Mouse (Mus musculus) spleen, postnatal 10 days (tissue): ENCODE data around the gene Enpp6.

ENCODE experiments used
- DNase-seq, 2 experiments: peaks; one replicate each; pipeline ENCODE4 v3.0.0; 2021 to 2022; ENCODE audit warnings: low spot score in 2 of 2

Enpp6 gene

DNA sequence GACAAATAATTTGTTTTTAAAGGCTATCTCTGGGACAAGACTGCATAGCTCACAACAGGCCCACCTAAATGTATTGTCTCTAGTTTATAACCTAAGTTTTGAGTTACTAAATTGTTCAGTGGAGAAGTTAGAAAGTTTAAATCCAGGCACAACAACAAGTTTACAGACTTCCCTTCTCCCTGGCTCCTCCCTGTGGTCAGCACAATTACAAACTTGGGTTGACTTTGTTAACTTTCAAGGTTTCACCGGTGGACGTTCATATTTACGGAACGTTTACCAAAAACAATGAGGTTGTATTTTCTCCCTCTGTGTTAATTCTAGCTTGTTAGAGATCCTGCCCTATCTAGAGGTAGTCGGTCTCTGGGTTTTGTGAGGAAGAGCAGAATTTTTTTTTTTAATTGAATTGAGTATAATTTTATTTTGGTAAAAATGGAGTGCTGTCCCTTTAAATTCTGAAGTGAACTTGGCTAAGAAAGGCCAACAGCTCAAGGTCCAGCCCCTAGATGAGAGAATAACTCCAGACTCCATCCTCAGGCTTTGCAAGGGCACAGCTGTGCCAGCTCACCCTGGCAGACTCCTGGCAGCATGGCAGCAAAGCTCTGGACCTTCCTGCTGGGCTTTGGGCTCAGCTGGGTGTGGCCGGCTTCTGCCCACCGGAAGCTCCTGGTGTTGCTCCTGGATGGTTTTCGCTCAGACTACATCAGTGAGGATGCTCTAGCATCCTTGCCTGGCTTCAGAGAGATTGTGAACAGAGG is at the start of gene Enpp6:
TSS of gene Enpp6 (plus strand) at position 502 of the 755 bp plus-strand sequence.
- no peak for DNase-seq

DNA sequence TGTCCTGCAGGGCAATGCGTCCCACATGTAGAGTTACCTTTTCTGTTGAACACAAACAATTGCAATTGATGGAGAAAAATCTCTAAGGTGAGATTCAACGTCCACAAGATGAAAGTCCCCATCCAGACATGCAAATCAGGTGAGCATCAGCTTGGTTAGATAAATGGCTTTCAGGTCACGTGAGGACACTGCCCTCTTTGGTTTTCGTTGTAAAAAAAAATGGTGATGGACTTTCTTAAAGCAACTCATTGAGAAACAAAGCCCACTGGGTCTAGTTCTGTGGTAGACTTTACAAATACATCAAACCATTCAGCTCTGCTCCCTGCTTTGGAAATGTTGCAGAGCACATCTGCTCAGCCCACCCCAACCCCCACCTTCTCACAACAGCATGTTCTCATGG is 48.5 kb upstream of the Enpp6 start:
- peak in 1 of 2 experiments; percentile 6 for DNase-seq

DNA sequence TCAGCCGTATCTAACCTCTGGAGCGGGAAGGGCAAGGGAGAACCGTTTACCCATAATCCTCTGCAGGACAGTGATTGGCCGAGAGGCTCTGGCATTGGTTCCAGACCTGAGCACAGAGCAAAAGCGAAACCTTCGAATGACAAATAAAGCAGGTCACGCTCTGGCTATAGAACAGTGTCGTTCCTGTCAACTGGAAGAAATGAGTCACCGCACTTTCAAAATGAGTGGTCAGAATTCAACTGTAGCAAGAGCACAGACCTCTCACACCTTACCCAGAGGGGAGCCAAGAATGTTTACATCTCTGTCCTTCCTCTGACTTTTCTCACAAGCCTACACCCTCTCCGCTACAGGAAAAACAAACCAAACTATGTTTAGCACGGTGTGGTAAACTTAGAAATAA is 45.4 kb upstream of the Enpp6 start:
- peak in 1 of 2 experiments; percentile 41 for DNase-seq

DNA sequence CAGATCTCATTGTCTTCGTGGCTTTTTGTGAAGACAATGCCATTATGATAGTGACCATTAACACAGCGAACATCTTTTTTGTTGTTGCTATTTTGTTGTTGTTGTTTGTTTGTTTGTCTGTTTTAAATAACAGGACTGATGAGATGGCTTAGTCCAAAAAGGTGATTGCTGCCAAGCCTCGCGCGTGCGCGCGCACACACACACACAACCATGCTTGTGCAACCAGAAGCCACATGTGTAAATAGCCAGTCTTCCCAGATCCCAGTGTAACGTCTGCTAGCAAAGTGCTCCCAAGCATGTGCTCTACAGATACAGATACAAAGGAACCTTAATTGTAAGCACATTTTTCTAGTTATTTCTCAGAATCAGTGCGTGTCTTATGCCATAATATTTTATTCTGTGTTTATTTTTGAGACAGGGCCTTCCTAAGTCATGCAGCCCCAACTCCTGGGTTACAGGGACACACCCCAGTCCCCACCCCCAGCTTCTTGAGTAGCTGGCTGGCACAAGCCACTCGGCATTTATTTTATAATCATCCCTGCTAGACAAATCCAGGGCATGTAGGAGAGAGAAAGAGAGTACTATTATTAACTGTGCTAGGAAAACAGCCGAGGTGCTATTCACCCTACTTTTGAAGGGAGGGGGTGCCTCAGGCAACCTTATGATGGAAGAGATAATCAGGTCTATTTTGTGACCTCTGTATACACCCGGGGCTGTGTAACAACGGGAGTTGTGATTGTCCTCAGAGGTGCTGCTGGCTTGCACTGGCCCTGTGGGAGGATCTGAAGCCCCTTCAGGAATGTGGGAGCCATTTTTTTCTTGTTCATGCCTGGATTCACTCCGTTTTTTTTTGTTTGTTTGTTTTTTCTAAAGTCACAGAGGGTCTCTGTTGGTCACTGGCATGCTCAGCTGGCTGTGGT is 44.7 kb upstream of the Enpp6 start:
- DNase-seq, result peak in 1 of 2 experiments; percentile 13

DNA sequence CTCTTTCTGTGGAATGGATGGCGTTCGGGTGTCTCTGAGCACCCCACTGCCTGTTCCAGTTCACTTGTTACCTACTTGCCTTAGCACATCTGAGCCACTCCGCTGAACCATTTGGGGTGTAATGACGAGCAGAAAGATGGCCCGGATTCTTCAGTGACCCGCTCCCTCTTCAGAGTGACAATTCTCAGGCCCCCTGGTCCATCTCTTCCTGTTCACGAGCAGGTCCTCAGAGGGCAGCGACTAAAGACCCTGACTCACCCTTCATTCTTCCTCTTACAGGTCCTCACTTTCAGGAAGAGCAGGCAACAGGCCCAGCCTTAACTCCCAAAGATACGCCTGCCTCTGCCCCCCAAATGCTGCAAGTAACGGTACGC is 44.0 kb upstream of the Enpp6 start:
- DNase-seq, result peak in 1 of 2 experiments; percentile 13

DNA sequence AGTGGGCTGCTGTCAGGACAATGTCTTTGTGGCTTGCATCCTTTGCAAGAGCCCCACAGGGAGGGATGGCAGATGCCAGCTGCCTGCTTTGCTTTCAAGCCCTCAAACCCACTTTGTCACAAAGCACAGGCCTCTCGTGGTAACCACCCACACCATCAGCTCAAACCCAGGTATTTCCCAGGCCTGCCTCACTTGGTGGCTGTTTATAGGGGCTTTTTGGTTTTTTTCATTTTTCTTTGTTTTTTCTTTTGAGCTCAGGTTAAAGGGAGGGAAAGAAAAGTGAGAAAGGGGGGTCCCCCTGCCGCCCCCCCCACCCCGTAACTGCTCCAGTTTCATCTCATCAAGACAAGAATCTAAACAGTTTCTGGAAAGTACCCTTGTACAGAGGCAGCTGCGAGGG is 43.4 kb upstream of the Enpp6 start:
- peak in 1 of 2 experiments; percentile 22 for DNase-seq

DNA sequence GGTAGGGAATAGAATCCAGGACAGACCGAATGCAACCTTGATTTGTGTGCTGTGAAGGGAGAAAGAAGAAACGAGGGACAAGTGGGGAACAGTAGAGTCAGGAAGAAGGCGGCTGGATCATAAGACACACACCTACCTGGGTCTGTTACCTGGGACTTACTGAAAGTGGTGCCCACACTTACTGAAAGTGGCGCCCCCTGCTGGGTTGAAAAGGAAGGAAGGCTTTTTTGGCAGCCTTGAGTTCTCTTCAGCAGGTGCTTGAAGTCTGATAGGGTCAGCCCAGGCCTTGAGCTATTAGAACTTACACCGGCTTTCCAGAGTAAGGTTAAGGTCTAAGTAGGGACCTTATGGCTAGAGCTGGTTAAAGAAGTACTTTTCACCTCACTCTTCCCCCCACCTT is 40.5 kb upstream of the Enpp6 start:
- peak in 1 of 2 experiments; percentile 75 for DNase-seq

DNA sequence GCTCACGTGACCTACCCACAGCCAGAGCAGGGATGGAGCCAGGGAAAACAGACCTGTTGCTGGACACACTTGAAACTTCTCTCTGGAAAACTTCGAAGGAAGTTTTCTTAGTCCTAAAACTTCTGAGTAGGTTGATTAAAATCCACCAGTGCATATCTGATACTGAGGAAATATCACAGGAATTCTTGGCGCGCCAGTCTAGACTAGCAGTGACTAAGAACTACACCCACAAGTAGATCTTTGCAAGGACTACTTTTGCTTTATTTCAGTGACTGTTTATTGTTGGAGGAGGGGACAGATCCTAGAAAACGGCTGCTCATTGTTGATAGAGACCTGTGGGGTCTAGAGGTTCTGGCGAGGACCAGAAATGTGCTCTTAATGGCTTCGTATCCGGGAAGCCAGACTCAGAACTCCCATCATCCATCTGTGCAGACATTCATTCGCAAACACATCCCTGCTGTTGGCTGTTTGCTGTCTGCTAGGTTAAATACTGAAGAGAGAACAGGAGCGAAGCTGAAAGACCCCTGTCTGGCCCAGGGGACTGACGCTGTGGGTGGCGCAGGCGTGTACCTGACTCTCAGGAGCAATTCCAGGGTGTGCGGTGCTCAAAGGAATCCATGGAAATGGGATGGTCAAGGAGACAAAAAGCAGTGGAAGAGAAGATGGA is 38.5 kb upstream of the Enpp6 start:
- no peak for DNase-seq

DNA sequence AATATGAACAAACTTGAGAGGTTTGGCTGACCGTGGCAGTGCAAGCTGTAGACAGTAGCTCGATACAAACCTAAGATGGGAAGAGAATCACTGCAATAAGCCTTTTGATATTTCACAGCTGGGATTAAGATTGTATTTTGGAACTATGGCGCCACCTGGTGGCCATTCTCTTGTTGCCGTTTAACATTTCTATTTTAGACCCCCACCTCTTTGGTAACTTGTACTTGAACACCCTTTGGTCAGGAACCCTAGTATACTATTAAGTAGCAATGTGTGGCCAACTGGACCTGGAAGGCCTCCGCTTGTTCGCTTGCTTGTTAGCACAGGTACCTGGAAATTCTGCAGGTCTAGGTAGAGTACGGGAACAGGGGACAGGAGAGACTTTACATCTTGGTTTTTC is 33.2 kb upstream of the Enpp6 start:
- DNase-seq, result peak; percentile 50 to 85

DNA sequence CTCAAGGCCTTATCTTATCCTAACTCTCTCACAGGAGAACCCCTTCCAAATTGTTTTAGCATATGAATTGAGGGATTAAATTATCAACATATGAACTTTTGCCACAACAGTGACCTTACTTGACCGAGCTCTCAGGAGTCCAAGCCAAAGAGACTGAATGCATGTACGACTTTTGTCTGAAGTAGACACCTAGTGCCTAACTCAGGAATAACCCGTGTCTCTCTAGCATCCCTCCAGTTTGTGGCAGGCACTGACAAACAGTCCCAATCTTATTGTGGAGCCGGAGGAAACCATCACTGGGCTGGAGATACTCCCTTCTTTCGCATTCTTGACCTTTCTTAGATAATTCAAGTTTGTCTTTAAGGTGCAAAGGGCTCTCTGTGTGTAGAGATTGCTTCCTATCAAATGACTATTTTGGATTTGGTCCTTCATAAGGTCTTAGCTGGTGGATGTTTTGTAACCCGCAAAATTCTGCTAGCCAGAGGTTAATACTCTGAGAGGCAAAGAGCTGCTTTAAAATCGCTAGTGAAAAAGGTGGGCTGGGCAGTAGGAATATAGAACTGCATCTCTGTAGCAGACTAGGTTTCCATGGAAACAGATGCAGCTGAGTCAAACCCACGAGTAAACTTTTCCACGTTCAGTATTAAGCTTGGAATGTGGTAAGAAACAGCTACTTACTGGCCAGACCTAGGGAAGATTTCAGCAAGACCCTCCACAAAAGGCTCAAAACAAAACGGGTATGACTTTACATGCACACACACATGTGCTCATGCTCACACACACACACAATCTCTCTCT is 23.9 kb upstream of the Enpp6 start:
- no peak for DNase-seq

DNA sequence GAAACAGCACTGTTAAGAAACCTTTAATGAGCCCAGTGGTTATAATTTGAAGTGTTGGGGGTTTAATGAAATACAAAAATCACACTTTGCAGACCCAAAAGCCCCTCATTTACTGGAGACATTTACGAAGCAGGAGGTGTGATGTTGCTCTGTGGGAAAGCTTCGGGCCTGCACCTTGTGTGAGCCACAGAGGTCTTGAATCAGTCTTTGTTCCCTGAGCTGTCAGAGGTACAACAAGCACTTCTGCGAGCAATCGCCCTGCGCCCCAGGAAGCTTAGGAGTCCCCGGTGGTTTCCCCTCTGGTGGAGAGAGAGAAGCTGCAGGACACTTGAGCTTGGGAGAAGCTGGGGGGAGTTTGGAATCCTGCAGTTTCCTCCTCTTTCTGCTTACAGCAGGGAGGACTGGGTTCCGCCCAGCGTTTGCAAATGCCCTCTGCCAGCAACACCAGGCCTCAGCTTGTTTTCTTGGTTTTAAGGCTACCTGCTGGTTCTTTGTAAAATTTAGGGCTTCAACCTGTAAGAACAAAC is 23.0 kb upstream of the Enpp6 start:
- DNase-seq, result no peak

DNA sequence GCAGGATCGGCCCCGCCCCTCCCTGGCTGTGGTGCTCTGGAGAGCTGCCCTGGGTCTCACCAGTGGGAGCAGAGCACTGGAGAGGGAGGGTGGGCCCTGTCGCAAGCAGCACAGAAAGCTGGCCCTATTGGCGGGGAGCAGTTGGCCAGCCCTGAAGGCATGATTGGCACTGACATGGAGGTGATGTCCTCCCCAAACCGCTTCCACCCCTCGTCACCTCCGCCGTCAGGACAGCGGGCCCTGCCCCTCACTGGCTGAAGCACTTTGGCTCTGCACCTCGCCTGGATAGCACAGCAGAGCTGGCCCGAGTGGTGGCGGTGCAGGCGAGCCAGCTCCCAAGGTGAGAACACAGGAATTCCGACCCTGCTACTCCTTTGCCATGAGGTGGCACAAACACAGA is 20.9 kb upstream of the Enpp6 start:
- no peak for DNase-seq

DNA sequence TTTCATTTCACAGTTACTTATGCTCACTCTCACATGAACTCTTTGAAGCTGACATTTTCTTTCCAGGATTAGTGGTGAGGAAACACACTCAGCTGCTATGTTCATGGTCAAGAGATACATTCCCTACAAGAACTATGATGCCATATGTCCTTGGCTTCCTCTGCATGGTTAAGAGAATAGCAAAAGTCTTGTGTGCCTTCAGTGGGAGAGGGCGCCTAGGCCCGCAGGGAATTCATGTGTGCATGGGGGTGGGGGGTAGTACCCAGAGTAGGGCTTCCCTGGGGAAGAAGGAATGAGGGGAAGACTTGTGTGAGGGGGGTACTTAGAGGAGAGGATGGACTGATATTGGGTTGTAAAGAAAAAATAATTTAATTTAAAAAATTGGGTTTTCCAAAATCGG is 18.0 kb upstream of the Enpp6 start:
- no peak for DNase-seq

DNA sequence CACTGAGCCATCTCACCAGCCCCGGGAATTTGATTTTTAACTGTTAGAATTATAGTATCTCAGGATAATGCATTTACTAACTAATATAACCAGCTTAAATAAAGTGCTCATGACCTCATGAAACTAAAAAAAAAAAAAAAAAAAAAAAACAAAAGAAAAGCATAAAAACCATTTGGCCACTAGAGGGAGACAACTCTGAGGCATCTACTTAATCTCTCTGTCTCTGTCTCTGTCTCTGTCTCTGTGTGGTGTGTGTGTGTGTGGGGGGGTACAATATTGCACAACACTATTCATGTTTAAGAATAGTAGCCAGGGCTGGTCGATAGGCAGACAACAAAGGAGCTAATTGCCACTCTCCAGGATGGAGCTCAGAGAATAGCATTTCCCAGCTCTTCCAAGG is 17.3 kb upstream of the Enpp6 start:
- no peak for DNase-seq

DNA sequence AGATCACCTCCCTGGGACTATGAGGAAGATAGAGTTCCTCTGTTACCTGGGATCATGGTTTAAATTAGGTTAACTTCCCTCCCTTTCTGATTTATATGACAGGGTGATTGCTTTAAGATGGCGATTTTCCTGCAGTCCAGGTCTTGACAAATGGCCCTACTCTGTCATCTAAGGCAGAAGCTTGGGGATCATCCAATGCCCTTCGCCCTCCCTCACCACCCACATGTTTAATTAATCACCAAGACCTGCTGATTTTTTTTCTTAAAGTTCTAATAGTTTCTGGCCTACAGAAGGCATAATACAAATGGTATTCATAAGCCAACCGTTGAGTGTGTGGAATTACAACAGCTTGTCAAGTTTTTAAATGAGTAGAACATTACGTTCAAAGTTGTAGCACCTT is 9.3 kb upstream of the Enpp6 start:
- DNase-seq, result no peak

DNA sequence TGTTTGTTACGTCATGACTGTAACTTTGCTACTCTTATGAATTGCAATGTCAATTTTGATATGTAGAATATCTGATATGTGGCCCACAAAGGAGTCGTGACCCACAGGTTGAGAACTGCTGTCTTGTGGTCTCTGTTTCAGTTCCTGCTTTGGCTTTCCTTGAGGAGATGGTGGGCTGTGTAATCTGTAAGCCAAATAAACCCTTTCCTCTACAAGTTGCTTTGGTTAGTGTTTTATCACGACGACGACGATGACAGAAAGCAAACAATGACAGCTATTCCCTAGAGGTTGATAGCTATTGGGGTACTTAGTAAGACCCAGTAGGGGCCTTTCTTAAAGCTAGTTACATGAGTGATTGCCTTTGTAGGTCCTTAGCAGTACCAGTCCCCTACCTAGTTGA is 4.5 kb upstream of the Enpp6 start:
- DNase-seq, result no peak

DNA sequence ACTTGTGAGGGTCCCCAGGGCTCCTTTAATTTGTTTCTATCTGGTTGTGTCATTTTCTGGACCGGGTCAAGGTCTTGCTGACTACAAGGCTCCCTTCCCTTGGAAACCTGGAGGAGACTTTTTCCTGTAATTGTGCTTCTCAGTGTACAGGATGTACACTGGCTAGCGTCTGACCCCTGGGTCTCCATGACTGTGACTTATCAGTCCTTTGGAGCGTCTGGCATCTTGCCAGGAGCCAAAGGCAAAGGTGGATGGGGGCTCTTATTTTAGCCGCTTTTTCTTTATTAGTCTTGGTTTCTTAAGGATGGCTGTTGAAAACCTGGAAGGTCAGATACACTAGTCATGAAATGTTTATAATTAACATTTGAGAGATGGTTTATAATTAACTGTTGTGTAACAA is 3.9 kb upstream of the Enpp6 start:
- DNase-seq, result no peak

DNA sequence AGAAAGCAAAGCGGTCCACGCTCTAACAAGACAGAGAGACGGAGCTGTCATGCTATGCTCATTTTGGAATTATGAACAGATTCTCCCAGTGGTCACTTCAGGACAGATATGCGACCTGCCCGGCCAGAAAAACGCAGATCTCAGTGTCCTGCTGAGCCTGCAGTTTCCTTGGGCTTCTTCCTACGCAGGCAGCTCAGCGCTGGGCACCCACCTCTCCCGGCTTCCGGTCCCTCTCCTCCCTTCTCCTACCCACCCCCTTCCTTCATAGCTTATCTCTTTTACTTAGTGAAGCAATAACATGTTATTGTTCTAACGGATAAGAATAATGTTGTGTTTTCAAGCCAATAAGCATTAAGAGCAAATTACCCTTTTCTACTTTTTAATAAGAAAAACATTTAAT is 2.0 kb upstream of the Enpp6 start:
- DNase-seq, result no peak

DNA sequence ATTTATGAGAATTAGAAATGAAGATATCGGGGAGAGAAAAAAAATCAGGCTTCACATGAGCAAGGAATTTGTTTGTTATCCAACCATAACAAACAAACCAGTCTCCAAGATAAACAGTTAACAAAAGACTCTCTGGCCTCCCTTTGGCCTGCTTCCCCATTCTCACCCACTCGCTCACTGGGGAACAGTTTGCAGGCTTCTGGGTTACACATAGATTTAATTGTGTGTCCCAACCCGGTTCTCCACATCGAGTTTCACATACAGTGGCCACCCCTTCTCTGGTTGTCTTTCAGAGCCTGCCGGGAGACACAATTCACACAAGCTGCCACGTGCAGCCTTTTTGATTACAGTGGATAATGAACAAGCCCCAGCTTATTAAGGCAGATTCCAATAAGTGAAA is 1.7 kb downstream of the Enpp6 start:
- DNase-seq, result no peak

DNA sequence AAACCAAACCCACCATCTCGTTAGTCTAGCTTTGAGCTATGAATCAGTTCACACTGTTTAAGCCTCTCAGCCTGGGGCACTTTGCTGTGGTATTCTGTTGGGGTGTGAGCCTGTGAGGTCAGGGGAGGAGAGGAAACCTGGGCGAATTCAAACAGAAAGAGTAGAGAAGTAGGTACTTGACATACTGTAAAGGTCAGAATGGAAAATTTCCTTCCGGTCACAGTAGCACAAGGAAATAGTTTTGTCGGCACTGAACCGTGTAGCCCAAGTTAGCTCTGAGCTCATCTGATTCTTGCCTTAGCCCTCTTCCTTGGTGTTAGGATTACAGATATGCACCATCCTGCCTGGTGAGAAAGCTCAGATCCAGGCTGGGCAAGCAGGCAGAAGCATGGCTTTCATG is 4.4 kb downstream of the Enpp6 start:
- DNase-seq, result no peak

DNA sequence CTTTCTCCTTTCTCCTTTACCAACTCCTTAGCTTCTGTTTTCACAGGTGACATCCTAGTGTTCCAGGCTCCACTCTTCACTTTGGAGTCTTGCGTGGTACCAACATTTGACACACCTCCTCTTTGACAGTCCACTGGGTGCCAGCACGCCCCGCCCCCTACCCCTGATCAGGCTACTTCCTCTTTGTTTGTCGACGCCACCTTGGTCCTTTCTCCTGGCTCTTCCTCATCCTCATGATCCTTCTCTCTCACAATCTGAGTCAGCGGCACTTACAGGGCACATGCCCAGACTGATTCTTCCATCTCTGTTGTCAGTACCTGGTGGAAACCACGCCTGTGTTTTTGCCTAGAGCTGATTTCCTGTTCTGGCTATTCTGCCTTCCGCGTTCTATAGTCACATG is 5.9 kb downstream of the Enpp6 start:
- DNase-seq, result peak in 1 of 2 experiments; percentile 31
